Mouse (Mus musculus) urinary bladder, postnatal 14 days (tissue): ENCODE results near the gene Ntf5.
"Not testable (repeated sequence)": the region's sequence is repeated elsewhere in the genome, so short reads cannot be mapped to it uniquely, and the experiment has no call there.

Source experiments
- DNase-seq: peaks from one replicate; pipeline ENCODE4 v3.0.0; 2021; ENCODE audit warnings: low spot score

The Ntf5 gene

GRCm38 (mm10) chr7:45413113-45413863 is at the start of gene Ntf5:
Gene Ntf5 (plus strand): TSS chr7:45413695.
- DNase-seq: peak; percentile 57

DNA sequence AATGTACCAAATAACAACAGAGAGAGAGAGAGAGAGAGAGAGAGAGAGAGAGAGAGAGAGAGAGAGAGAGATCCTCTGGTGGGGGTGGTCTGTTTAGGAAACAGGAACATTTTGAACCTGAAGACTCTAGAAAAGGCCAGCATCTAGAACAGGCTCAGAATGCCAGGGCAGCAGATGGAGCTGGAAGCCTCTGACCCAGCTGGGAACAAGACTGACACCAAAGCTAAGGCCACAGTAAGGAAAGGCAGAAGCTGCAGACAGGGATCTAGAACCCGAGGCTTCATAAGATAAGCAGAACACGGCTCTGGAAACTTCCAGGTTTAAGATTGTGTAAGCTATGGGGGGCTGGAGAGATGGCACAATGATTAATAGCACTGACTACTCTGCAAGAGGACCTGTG is 49.5 kb upstream of the Ntf5 start:
- no peak for DNase-seq

- peak; percentile 60 for DNase-seq
Measured at GRCm38 (mm10) chr7:45365742-45366651, 47.5 kb upstream of the Ntf5 start.

DNA sequence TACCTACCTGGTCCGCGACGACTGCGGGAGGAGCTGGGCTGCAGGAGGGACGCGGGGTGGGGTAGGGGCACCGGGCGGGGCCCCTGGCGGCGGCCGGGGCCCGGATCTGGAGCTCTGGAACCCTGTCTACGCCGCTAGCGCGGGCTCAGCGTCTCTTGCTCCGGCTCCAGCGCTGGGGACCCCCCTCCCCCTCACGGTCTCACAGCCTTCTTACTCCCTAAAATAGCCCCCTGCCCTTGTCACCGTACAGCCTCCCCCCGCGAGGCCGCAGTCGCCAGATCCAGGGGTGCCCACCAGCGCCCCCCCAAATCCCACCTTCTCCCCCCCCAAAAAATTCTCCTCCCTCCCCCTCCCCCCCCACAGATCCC is 46.9 kb upstream of the Ntf5 start, which contains the start of gene Ppfia3:
Gene Ppfia3, minus strand, starts transcription at position 368 of the 368 bp plus-strand sequence.
- no peak for DNase-seq

DNA sequence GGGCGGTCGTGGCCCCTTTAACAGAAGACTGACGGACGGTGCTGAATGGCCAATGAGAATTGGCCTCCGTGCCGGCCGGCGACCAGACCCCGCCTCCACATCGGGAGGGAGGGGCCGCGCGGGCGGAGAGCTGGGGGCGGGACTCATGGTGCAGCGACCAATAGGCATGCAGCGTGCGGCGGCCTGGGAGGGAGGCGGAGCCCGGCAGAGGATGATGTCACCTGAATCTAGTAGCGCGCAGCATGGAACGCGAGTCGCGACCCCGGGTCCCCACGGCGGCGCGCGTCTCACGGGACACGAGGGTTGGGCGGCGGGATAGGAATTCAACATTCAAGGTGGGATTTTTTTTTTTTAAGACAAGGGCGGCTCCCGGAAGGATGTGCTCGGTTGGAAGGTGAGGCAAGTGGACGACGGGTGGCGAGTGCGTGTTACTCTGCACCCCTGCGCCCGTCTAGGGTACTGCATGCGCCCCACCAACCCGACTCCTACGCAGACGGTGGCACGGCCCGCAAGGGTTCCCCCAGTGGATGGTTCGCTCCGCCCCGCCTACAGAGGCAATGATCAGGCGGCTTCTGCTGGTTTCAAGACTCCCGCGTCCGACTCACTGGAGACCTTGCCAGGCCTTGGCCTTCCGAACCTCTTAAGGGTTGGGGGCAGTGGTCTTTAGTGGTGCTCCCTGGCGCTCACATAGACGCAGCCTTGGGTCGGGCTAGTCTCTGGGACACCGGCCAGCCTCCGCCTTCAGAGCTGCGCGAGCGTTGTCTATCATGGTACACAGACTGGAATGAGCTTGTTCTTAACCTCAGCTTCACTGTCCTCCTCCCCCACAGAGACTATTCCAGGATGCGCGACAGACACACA is 46.2 kb upstream of the Ntf5 start:
- DNase-seq: peak; percentile 97

GRCm38 (mm10) chr7:45368178-45368577 is 45.3 kb upstream of the Ntf5 start:
- no peak for DNase-seq

DNA sequence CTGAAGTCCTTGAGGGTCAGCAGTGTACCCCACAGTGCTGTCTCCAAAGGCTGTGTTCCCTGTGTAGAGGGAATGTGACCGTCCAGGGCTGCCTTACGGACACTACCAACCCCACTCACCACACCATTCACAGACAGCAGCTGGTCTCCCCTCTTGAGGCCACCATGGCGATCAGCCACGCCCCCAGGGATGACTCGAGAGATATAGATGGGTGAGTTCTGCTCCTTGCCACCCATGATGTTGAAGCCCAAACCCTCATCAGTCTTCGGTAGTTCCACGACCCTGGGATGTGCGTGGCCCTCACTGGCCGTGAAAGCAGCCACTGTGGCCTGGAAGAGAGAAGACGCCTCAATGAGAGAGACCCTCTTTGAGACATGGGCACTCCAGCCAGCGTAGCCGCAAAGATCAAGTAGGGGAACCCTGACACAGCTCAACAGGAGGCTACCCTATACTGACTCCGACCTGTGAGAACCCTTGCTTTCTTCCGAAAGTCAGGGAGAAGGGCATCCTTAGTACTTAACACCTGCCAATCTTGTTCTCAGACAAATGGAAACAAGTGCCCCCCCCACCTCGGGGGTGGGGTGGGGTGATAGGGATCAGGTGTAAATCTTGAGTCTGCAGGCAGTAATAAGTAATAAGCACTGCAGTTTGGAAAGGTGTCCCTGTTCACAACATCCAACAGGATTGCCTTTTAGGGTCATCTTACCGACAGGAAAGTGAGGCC is 44.3 kb upstream of the Ntf5 start:
- DNase-seq: no peak

DNA sequence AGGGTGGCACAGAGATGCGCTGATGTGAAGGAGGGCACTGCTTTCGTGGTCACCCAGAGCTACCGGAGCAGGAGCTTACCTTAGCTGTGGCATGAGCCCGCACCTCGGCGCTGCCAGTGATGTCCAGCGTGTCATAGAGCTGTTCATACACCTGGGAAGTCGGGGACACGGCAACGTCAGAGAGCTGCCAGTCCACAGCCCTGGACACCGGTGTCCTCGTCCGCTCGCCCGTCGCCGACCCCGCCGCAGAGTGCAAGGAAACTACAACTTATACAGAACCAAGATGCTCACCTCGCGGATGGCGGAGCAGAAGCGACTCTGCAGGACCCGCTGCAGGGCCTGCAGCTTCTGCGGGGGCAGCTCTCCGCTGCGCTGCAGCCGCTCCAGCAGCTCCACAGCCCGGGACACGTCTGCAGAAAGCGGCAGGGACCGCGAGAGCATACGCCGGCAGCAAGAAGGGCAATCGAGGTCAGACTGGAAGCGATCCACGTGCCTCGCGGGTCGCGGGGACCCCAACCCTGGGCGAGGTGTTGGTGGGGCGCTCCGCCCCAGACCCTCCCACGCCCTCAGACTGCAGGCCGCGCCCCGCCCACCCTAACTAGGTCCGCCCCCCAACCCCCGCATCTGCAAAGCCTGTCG is 43.5 kb upstream of the Ntf5 start:
- DNase-seq: peak; percentile 22

DNA sequence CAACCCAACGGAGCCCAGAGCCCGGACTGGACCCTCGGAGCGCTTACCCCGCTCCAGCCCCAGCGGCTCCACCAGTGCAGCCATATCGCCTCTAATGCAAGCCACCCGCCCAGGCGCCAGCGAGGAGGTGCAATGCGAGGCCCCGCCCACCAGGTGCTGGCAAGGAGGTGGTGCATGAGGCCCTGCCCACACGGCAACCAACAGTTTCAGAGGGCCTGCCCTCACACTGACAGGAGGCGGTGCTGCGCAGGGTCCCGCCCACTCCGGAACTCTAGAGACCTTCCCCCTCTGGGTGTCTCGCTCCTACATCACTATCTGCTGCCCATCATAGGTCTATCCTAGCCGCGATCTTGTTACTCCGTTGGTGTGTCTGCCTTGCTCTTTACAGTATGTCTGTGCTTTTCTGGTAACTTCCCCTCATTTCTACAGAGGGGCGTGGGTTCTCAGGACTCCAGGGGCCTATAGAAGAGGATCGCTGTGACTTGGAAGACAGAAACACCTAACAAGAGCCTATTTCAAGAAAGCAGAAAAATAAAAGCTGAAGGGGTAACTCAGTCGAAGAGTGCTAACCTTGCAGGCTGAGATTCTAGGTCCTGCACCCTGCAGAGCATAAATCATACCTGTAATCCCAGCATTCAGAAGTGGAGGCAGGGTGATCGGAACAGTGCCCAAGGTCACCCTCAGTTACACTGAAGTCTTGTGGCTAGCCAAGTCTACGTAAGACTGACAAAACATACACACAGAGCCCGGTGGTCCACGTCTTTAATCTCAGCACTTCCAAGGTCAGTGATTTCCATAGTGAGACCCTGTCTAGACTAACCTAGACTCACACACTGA is 42.8 kb upstream of the Ntf5 start, which contains the start of gene Lin7b:
Gene Lin7b, minus strand, starts transcription at position 109 of the 837 bp plus-strand sequence.
- peak; percentile 92 for DNase-seq

DNA sequence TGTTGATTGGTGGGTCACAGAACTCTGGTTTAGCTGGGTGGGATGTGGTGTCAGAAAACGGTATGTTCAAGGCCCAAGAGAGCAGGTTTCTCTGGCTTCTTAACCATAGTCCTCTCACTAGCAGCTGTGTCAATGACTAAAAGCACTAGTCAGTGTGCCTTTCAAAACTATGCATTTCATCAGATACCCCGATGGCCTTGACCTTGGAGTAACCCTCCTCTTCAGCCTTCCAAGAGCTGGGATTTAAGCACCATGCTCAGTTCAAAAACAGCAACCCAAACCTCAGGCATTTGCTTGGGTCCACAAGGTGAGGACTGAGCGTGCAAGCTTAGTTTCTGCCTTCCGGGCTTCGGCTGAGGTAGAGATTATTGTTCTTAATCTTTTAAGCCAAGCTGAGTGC is 41.1 kb upstream of the Ntf5 start:
- no peak for DNase-seq

DNA sequence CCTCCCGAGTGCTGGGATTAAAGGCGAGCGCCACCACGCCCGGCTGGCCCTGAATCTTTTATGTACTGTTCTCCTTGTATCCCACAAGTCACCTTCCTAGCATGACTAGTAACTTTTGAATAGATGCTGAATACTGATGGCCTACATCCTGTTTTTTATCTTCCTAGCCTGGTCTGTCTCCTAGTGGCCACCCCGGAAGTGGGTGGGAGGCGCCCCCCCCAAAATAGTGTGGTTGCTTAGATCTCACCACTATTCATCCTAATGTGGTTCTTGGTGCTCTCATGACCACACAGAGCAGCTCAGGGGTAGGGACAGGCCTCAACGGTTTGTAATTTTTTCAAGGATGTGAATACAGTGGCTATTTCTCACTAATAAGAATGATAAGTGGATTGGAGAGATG is 38.9 kb upstream of the Ntf5 start:
- no peak for DNase-seq

DNA sequence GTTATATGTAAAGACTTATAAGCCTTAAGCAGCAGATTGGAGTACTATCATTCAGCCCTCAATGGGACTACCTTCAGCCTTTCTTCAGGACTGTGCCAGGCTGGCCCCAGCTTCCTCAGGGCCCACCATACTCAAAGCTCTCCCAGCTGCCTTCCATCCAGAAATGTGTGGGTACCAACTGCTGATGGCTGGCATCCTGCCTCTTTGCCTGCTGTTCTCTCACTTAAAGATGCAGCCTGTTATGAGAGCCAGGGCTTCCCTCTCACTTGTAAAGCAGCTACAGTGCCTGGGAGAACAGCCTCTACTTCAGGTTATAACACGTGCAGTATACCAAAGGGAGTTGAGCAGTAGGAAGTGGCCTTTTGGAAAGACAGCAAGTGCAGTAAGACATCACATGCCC is 37.4 kb upstream of the Ntf5 start:
- DNase-seq: no peak

GRCm38 (mm10) chr7:45386077-45386476 is 27.4 kb upstream of the Ntf5 start:
- no peak for DNase-seq

GRCm38 (mm10) chr7:45395129-45395541 is 18.4 kb upstream of the Ntf5 start:
- no peak for DNase-seq

DNA sequence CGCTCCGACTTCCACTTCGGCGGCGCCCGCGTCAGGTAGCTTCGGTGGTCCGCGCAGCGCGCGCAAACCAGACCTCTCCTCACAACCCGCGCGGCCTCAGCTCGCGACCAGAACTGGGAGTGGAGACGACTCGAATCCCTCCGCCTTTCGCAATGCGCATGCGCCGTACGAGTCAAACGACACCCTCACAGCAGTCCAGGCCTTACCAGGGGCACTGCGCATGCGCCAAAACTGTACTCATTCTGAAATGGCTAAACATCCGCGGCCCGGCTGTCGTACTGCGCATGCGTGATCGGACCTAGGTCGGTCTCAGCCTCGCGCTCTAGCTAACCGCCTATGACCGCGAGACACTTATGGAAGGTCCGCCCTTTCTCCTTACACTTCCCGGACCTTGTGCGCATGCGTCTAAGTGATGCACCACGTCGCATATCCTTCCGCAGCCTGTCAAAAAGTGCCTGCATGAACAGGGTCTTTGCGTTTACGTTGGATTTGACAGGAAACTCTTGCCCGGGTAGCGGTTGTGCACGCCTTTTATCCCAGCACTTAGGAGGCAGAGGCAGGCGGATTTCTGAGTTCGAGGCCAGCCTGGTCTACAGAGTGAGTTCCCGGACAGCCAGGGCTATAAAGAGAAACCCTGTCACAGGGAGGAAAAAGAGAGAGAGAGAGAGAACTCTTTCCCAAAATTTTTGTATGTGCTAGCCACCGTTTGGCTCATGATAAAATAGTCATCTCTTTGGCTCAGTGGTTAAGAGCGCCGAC is 17.7 kb upstream of the Ntf5 start, which contains the start of gene Snrnp70:
Gene Snrnp70, minus strand, starts transcription at position 165 of the 759 bp plus-strand sequence.
- peak; percentile 100 for DNase-seq

DNA sequence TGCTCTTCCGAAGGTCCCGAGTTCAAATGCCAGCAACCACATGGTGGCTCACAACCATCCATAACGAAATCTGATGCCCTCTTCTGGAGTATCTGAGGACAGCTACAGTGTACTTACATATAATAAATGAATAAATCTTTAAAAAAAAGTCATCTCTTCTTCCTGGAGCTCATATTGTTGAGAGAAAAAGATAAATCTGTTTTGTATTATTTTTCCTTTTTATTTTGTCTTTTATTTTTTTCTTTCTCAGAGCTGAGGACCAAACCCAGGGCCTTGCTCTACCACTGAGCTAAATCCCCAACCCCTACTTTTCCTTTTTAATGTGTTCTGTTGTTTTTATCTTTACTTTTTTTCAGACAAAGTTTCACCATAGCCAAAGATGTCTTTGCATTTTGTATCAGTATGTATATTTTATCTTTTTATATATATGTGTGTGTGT is 17.1 kb upstream of the Ntf5 start:
- DNase-seq: not testable (repeated sequence)

- DNase-seq: no peak
Measured at GRCm38 (mm10) chr7:45396787-45397186, 16.7 kb upstream of the Ntf5 start.

DNA sequence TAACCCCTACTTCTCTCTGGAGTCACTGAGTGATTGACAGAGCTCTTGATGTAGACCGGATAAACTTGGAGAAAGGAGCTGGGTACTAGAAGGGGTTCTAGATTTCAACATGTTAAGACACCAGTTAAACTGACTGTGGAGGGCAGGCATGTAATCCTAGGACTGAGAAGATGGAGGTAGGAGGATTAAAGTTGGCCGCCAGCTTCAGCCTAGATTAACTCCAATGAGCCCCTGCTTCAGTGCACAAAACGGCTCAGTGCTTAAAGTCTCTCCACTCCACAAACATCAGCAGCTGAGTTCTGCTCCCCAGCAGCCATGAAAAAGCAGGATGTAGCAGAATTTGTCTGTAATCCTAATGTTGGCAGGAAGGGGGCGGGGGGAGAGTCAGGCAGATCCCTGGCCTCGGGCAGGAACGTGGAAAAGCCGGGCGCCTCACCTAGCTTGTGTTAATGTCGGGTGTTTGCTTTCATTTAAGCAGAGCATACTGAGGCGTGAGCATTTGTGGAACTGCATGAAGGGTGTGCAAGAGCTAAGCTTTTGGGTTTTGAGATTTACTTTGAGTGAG is 11.9 kb upstream of the Ntf5 start:
- no peak for DNase-seq
